Mouse (Mus musculus): ENCODE results near the gene Tm9sf2. TPM values are rescaled to one million over a fixed set of nuclear protein-coding genes. Genes with fewer than 3 reads are reported as not detected.
"Not testable (repeated sequence)": the region's sequence is repeated elsewhere in the genome, so short reads cannot be mapped to it uniquely, and the experiment has no call there.

Tm9sf2 gene
- polyA plus RNA-seq (2016; fragmentation: Nextera tagmentation; extraction: Ambion mirVana) = 120 and 124 TPM in 2 replicates

DNA sequence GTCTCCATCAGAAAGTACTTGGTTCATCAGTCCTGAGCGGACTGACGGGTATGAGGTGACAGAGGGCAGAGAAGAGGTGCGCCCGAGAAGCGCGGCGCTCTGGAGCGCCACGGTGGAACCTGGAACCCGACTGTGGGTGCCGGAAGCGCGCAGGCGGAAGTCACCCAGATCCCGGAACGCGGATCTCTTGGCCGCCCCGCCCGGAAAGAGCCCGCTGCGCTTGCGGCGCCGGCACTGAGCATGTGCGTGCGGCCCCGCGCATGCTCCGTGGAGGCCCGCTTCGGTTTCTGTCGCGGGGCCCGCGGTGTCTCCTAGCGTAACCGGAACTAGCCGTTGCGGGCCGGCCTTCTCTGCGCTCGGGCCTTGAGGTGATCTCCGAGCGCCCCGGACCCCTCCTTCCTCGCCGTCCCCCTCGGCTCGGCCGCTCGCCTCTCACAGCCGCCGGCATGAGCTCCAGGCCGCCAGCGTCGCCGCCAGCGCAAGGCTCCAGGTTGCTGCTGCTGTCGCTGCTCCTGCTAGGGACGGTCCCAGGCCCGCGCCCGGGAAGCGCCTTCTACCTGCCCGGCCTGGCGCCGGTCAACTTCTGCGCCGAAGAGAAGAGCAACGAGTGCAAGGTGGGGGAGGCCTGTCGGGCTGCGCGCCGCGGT lies at the start of gene Tm9sf2:
TSS of gene Tm9sf2 (plus strand) at position 217 of the 647 bp plus-strand sequence.
- peak; percentile 94 for DNase-seq (ENCODE audit: low spot score)
- Histone ChIP-seq H3K27me3 (replicated peaks; ENCODE audit: low read depth, poor library complexity, severe bottlenecking) (no peaks in the 10 kb centered on the region), H3K4me3 (peak within 1 kb of the TSS; percentile 93), H3K27ac (replicated peaks) (peak within 1 kb of the TSS; percentile 97), H3K36me3 (replicated peaks) (peaks cover 16% of the 10 kb centered on the region), H3K4me1 (peaks cover 40% of the 10 kb centered on the region), H3K9me3 (no peaks in the 10 kb centered on the region)
- under 1% methylated on average over 76 of the region's 76 CpGs for WGBS

DNA sequence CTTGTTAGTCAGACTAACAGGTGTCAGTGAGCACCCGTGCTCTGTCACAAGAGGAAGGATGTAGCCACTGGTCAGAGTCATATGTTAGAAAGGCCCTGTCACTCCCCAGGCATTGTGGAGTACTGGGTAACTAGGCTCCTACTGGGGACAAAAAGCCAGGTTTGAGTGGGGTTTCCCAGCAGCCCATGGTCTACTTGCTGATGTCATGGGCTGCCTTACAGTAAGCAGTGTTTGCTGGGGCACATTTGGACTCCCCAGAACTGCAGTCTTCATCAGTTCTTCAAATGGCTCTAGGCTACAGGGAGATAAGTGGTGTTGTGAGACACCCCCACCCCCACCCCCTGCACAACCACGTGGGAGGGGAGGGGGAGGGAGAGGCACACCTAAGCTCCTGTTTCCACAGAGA lies 48.9 kb upstream of the Tm9sf2 start:
- peaks cover 8% of the 10 kb centered on the region for H3K4me1 ChIP-seq
- WGBS = 48% methylated on average over 2 of the region's 2 CpGs
- H3K36me3 ChIP-seq (replicated peaks) = no peaks in the 10 kb centered on the region
- H3K27me3 ChIP-seq (replicated peaks; ENCODE audit: low read depth, poor library complexity, severe bottlenecking) = no peaks in the 10 kb centered on the region
- no peak overlapping the region for H3K27ac ChIP-seq (replicated peaks)
- DNase-seq (ENCODE audit: low spot score) = no peak
- H3K4me3 ChIP-seq = no peak overlapping the region
- no peaks in the 10 kb centered on the region for H3K9me3 ChIP-seq

DNA sequence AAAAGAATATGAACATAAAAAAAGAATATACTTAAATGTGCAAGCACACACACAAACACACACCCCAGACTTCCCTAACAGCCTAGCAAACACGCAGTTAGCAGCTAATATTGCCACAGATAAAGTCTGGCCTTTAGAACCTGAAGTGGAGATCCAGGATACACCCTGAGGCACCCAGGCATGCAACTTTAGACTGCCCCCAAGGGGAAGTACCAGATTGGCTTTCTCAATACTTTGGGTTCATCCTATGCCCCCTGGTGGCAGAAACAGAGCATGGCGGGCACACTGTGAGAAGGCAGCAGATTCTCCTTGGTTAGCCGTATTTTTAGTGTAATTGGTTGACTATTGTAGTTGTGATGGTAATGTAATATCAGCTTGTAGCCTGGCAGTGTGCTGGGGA lies 46.2 kb upstream of the Tm9sf2 start:
- Histone ChIP-seq H3K36me3 (replicated peaks) (no peaks in the 10 kb centered on the region), H3K9me3 (no peaks in the 10 kb centered on the region), H3K4me1 (peaks cover 8% of the 10 kb centered on the region), H3K4me3 (no peak overlapping the region), H3K27me3 (replicated peaks; ENCODE audit: low read depth, poor library complexity, severe bottlenecking) (no peaks in the 10 kb centered on the region), H3K27ac (replicated peaks) (no peak overlapping the region)
- DNase-seq (ENCODE audit: low spot score) = peak; percentile 74
- 16% methylated on average over 3 of the region's 3 CpGs for WGBS

DNA sequence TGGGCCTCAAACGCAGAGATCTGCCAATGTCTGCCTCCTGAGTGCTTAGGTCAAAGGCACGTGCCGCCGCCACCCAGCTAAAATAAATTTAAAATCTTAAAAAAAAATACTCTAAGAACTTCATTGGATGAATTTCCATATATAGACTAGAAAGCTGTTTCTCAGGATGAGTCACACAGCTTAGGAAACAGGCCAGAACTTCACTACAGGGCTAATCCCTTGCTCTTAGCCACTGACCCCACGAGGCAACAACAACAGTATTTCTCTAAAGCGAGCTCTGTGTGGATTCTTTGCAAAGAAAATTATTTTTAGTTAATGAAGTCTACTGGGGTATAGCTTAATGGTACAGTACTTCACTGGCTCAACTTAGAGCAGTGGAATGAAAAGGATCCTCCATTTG lies 45.5 kb upstream of the Tm9sf2 start:
- no peak for DNase-seq (ENCODE audit: low spot score)
- 89% methylated on average over 6 of the region's 6 CpGs for WGBS

DNA sequence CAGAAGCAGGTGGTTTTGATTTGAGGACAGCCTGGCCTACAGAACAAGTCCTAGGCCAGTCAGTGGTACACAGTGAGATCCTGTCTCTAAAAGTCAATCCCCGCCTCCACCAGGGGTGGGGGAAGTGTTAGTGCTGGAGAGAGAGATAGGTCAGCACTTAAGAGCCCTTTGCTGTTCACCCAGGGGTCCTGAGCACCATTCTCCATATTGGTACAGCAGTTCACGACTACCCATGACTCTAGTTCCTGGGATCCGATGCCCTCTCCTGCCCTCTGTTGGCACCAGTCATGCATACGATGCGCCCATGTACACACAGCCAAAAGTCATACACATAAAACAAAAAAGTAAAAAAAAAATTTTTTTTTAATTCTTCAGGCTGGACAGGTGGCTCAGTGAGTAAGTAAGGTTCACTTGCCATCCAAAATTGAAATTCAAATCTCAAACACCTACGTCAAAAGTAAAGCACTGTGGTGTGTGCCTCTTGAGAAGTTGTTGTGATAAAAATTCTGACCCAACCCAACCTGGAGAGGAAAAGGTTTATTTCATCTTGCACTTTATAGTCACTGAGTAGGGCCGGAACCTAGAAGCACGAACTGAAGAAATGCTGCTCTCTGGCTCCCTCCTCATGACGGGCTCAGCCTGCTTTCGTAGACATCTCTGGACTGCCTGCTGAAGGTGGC lies 44.3 kb upstream of the Tm9sf2 start:
- Histone ChIP-seq H3K27ac (replicated peaks) (no peak overlapping the region), H3K4me3 (no peak overlapping the region), H3K36me3 (replicated peaks) (no peaks in the 10 kb centered on the region), H3K9me3 (no peaks in the 10 kb centered on the region), H3K27me3 (replicated peaks; ENCODE audit: low read depth, poor library complexity, severe bottlenecking) (no peaks in the 10 kb centered on the region), H3K4me1 (peaks cover 8% of the 10 kb centered on the region)
- DNase-seq (ENCODE audit: low spot score) = peak; percentile 17
- WGBS = 83% methylated on average over 10 of the region's 10 CpGs

More for the DNA sequence above, 45.5 kb upstream of the Tm9sf2 start:
- Histone ChIP-seq H3K27me3 (replicated peaks; ENCODE audit: low read depth, poor library complexity, severe bottlenecking) (no peaks in the 10 kb centered on the region), H3K27ac (replicated peaks) (no peak overlapping the region), H3K4me1 (peaks cover 8% of the 10 kb centered on the region), H3K36me3 (replicated peaks) (no peaks in the 10 kb centered on the region), H3K4me3 (no peak overlapping the region), H3K9me3 (no peaks in the 10 kb centered on the region)

DNA sequence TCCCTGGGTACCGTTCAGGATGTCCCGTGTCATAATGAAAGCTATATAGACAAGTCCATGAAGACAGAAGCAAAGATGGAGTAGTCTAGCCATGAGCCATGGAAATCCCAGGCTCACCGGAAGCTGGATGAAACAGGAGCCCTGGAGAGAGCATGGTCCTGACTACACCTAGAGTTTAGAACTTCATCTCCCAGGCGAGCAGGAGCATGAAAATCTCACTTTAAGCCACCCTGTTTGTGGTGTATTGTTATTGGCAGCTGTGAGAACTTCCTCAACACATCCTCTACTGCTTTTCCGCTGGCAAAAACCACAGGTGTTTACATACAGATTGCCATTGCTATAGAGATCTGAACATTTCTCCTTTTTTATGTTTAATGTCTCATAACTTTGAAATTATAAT lies 43.2 kb upstream of the Tm9sf2 start:
- no peaks in the 10 kb centered on the region for H3K27me3 ChIP-seq (replicated peaks; ENCODE audit: low read depth, poor library complexity, severe bottlenecking)
- no peak for DNase-seq (ENCODE audit: low spot score)
- no peaks in the 10 kb centered on the region for H3K36me3 ChIP-seq (replicated peaks)
- 86% methylated on average over 5 of the region's 5 CpGs for WGBS
- H3K9me3 ChIP-seq = no peaks in the 10 kb centered on the region
- no peak overlapping the region for H3K27ac ChIP-seq (replicated peaks)
- H3K4me1 ChIP-seq = no peaks in the 10 kb centered on the region
- no peak overlapping the region for H3K4me3 ChIP-seq

DNA sequence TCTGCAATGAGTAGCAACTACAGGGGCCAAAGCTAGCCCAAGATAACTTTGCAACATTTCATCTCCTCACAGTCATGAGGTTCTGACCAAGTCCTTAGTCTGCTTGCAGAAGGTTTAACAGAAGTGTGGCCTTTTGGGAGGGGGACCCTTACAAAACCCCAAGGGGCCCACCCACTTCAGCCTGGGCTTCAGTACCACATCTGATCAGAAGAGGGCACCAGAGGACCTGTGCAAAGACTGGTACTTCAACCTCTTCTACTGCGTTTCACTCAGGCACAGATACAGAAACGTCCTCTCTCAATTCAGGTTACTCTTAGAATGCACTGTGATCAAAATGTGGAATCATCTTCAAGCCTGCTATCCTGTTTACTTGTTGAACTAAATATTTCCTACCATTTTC lies 42.3 kb upstream of the Tm9sf2 start:
- no peak overlapping the region for H3K27ac ChIP-seq (replicated peaks)
- no peaks in the 10 kb centered on the region for H3K27me3 ChIP-seq (replicated peaks; ENCODE audit: low read depth, poor library complexity, severe bottlenecking)
- no peaks in the 10 kb centered on the region for H3K36me3 ChIP-seq (replicated peaks)
- DNase-seq (ENCODE audit: low spot score) = peak; percentile 71
- H3K4me3 ChIP-seq = no peak overlapping the region
- H3K9me3 ChIP-seq = no peaks in the 10 kb centered on the region
- H3K4me1 ChIP-seq = peaks cover 2% of the 10 kb centered on the region; the same call in 1 of the 2 replicates
- WGBS = 12% methylated on average over 2 of the region's 2 CpGs

DNA sequence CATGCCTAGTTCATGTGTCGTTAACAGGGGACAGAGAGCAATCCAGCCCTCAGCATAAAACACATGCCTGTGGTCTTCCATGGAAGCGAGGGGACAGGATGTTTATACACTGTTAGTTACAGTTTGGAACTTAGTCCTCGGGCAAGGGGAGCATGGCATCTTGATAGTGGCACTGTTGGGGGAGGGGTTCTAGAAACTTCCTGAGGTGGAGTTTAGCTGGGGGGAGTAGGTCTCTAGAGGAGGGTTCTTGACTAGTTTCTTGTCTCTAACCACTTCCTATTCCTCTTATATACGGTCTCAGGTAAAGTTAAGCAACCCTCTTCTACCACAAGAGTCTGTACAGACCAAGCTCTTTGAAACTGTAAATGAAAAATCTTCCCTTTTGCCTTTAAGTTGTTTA lies 40.6 kb upstream of the Tm9sf2 start:
- Histone ChIP-seq H3K27ac (replicated peaks) (no peak overlapping the region), H3K4me1 (peaks cover 4% of the 10 kb centered on the region; the same call in 1 of the 2 replicates), H3K4me3 (no peak overlapping the region), H3K27me3 (replicated peaks; ENCODE audit: low read depth, poor library complexity, severe bottlenecking) (no peaks in the 10 kb centered on the region), H3K9me3 (no peaks in the 10 kb centered on the region), H3K36me3 (replicated peaks) (no peaks in the 10 kb centered on the region)
- 65% methylated on average over 4 of the region's 4 CpGs for WGBS
- DNase-seq (ENCODE audit: low spot score) = no peak

DNA sequence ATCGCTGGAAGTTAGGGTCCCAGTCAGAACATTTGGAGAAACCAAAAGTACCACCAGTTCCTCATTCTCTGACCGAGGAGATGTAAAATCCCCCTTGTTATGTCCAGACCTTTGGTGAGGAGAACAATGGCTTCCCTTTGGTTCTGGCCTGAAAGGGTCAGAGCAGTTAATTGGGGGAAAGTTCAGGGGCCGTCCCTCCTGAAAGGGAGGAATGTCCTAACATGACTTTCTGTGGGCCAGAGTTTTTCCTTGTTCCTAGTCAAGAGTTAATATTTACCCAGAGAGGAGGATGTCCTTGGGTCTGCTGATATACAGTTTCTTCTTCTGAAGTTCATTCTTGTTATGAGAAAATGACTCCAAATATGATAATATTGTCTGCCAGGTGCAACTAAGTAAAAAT lies 38.8 kb upstream of the Tm9sf2 start:
- H3K27ac ChIP-seq (replicated peaks); H3K36me3 ChIP-seq (replicated peaks); H3K4me3 ChIP-seq; H3K27me3 ChIP-seq (replicated peaks; ENCODE audit: low read depth, poor library complexity, severe bottlenecking); DNase-seq (ENCODE audit: low spot score); H3K9me3 ChIP-seq; H3K4me1 ChIP-seq: not testable (repeated sequence)
- WGBS = 41% methylated on average over 3 of the region's 3 CpGs

DNA sequence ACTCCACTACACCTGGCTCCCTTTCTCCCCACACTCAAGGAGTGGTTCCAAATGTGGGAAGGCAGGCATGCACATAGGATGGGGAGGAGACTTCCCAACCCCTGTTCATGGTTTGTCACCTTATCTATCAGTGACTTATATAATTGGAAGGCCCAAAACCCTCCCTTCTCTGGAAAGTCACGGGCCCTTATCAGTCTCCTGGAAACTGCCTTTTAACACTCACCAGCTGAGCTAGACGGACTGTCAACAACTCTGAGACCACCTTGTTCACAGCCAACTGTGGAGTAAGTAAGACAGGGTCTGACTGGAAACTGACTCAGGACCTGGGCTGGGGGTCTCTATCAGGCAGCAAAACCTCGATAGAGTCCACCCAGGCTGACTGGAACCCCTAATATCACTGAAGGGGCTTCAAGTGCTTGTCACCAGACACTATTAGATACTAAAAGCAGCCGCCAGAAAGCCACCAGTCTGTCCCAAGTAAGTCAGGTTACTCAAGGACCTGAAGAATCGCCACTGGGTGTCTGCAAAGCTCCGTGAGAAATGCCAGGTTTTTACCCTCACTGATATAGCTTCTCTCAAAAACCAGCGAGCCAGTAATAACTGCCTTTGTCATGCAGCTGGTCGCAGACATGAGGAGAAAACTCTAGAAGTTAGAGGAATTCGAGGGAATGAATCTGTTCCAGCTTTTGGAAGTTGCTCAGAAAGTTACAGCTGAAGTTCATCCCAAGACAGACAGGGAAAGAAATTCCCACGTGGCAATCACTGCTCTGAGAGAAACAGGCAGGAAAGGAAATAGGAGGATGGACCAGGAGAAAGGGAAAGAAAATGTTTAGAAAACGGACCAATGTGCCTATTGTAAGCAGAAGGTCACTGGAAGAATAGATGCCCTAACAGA lies 37.8 kb upstream of the Tm9sf2 start:
- Histone ChIP-seq H3K4me1 (peaks cover 4% of the 10 kb centered on the region; the same call in 1 of the 2 replicates), H3K4me3 (no peak overlapping the region), H3K9me3 (no peaks in the 10 kb centered on the region), H3K27ac (replicated peaks) (no peak overlapping the region), H3K27me3 (replicated peaks; ENCODE audit: low read depth, poor library complexity, severe bottlenecking) (no peaks in the 10 kb centered on the region), H3K36me3 (replicated peaks) (no peaks in the 10 kb centered on the region)
- 65% methylated on average over 11 of the region's 11 CpGs for WGBS
- DNase-seq (ENCODE audit: low spot score) = no peak

DNA sequence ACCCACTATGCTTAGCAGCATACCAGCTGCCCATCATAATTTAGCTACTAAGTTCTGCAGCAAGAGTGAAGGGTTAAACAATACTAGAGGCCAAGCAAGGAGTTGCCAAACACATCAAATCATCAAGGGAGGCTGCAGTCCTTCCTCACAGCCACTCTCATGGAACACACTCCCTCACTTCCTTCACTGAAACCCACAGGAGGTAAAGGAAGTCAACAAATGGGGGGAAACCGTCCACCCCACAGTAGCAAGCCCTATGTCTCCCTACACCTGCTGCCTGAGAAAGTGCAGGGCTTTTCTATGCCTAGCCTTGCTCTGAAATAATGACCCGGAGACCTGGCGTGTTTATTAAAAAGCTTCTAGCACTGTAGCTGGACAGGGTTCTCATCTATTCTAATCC lies 36.9 kb upstream of the Tm9sf2 start:
- Histone ChIP-seq H3K27me3 (replicated peaks; ENCODE audit: low read depth, poor library complexity, severe bottlenecking) (no peaks in the 10 kb centered on the region), H3K4me1 (peaks cover 4% of the 10 kb centered on the region; the same call in 1 of the 2 replicates), H3K36me3 (replicated peaks) (no peaks in the 10 kb centered on the region), H3K9me3 (no peaks in the 10 kb centered on the region), H3K27ac (replicated peaks) (no peak overlapping the region), H3K4me3 (no peak overlapping the region)
- WGBS = 88% methylated on average over 3 of the region's 3 CpGs
- DNase-seq (ENCODE audit: low spot score) = no peak

DNA sequence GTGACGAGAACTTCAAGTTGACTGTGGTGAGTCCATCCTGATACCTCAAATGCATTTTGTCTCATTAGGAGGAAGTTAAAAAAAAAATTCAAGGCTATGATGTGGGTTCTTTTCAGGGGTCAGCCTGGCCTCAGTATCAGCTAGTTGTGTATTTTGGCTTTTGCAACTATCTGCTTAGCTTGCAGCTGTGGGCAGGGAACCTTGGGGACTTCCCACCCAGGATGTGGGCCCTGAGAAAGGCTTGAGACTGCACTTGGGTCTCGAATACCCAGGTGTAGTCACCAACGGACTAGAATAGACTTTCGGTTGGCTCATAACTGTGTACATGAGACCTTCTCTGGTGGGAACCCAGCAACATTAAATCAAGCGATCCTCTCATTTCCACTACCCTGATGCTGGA lies 33.4 kb upstream of the Tm9sf2 start:
- WGBS = 88% methylated on average over 5 of the region's 5 CpGs
- no peaks in the 10 kb centered on the region for H3K9me3 ChIP-seq
- peaks cover 4% of the 10 kb centered on the region; the same call in 1 of the 2 replicates for H3K4me1 ChIP-seq
- no peaks in the 10 kb centered on the region for H3K27me3 ChIP-seq (replicated peaks; ENCODE audit: low read depth, poor library complexity, severe bottlenecking)
- no peaks in the 10 kb centered on the region for H3K36me3 ChIP-seq (replicated peaks)
- DNase-seq (ENCODE audit: low spot score) = no peak
- no peak overlapping the region for H3K4me3 ChIP-seq
- no peak overlapping the region for H3K27ac ChIP-seq (replicated peaks)
